Mouse (Mus musculus): Measurements from ENCODE around the gene Yif1a. TPM values are rescaled to one million over a fixed set of nuclear protein-coding genes. Genes with fewer than 3 reads are reported as not detected.
"Not testable (repeated sequence)": the region's sequence is repeated elsewhere in the genome, so short reads cannot be mapped to it uniquely, and the experiment has no call there.

The Yif1a gene
- polyA plus RNA-seq, 1 experiment from 2014 or later, result 64.0 TPM

GRCm38 (mm10) chr19:5073518-5073917 lies 14.8 kb upstream of the Yif1a start:
- no peak overlapping the region for H3K27ac ChIP-seq (replicated peaks)
- H3K9me3 ChIP-seq, result no peaks in the 10 kb centered on the region
- peaks cover 28% of the 10 kb centered on the region for H3K4me1 ChIP-seq (replicated peaks)
- H3K4me2 ChIP-seq, result no peak overlapping the region
- WGBS, result 49% methylated on average over 5 of the region's 5 CpGs
- no peaks in the 10 kb centered on the region for H3K36me3 ChIP-seq
- H3K27me3 ChIP-seq, result peaks cover 13% of the 10 kb centered on the region
- ATAC-seq (ENCODE audit: low FRiP score, low read depth), result no peak
- no peak overlapping the region for H3K9ac ChIP-seq
- H3K4me3 ChIP-seq, result no peak overlapping the region

GRCm38 (mm10) chr19:5079279-5079678 lies 9.1 kb upstream of the Yif1a start:
- H3K4me2 ChIP-seq, result no peak overlapping the region
- peaks cover 48% of the 10 kb centered on the region for H3K27me3 ChIP-seq
- H3K4me3 ChIP-seq, result no peak overlapping the region
- peaks cover 8% of the 10 kb centered on the region; the same call in 1 of the 2 replicates for H3K4me1 ChIP-seq (replicated peaks)
- no peaks in the 10 kb centered on the region for H3K9me3 ChIP-seq
- H3K36me3 ChIP-seq, result peaks cover 7% of the 10 kb centered on the region; the same call in 1 of the 2 replicates
- no peak overlapping the region for H3K9ac ChIP-seq
- H3K27ac ChIP-seq (replicated peaks), result no peak overlapping the region
- ATAC-seq (ENCODE audit: low FRiP score, low read depth), result no peak
- WGBS, result 91% methylated on average over 1 of the region's 1 CpGs

GRCm38 (mm10) chr19:5082005-5082404 lies 6.3 kb upstream of the Yif1a start:
- Histone ChIP-seq H3K27me3 (peaks cover 55% of the 10 kb centered on the region), H3K9me3 (no peaks in the 10 kb centered on the region), H3K36me3 (peaks cover 7% of the 10 kb centered on the region; the same call in 1 of the 2 replicates), H3K9ac (no peak overlapping the region), H3K4me2 (no peak overlapping the region), H3K4me3 (no peak overlapping the region), H3K27ac (replicated peaks) (no peak overlapping the region), H3K4me1 (replicated peaks) (peaks cover 14% of the 10 kb centered on the region)
- WGBS, result 61% methylated on average over 18 of the region's 18 CpGs
- ATAC-seq (ENCODE audit: low FRiP score, low read depth), result no peak

DNA sequence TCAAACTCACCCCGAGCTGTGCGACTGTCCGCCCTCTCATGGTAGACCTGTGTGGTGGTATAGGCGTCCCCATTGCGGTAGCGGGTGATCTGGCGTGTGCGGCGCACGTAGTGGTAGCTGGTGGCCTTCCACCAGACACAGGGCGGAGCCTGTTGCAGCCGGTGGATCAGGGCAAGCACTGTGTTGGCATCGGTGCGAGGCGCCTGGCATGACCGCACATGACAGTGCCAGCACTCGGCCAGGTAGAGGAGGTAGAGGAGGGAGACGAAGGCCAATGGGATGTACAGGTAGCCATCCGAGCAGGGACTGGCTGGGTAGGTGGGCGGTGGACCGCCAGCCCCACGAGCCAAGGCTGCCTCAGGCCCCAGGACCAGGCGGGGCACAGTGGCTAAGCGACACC lies 5.7 kb upstream of the Yif1a start:
- Histone ChIP-seq H3K9me3 (no peaks in the 10 kb centered on the region), H3K27ac (replicated peaks) (no peak overlapping the region), H3K4me2 (no peak overlapping the region), H3K36me3 (peaks cover 7% of the 10 kb centered on the region; the same call in 1 of the 2 replicates), H3K9ac (no peak overlapping the region), H3K4me3 (no peak overlapping the region), H3K27me3 (peaks cover 55% of the 10 kb centered on the region), H3K4me1 (replicated peaks) (peaks cover 20% of the 10 kb centered on the region)
- 72% methylated on average over 24 of the region's 24 CpGs for WGBS
- no peak for ATAC-seq (ENCODE audit: low FRiP score, low read depth)

DNA sequence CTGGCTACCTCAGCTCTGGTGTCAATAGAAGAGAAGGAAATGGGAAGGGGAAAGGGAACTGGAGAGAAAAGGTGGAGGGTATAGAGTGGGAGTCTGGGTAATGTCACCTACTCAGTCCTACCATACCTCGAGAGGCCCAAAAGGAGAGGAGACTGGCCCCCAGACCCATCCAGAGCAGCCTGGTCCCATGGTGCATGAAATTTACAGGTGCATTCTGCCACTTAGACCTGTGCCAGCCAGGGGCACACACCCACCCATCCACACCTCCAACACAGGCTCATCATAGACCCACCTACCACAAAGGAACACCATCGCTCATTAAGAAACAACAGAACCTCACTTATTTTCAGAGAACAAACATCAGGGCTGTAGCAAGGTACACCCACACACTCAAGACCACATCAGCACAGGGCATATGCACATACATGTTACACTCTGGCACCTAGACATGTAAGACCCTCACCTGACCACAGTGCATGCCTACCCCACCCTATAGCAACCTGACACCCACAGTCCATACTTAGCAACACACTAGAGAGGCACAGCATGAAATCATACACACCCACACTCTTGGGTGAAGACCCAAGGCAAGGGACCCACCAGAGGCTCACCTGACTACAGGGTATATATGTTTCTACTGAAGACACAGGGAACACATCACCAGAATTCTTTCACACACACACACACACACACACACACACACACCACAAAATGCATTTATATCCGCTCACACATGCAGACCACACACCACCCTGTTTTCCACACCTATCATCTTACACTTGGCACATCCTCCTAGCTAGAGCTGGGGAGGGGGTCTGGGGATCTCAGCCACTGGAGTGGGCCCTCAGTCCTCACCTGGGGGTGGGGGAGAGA lies 4.1 kb upstream of the Yif1a start:
- Histone ChIP-seq H3K9ac (peak overlapping the region; percentile 88), H3K27ac (replicated peaks) (peak overlapping the region; percentile 10; the same call in 1 of the 2 replicates)
- WGBS, result 60% methylated on average over 3 of the region's 3 CpGs

GRCm38 (mm10) chr19:5084834-5085144 lies 3.5 kb upstream of the Yif1a start:
- Histone ChIP-seq H3K4me3 (peak overlapping the region; percentile 70), H3K27me3 (peaks cover 52% of the 10 kb centered on the region), H3K9me3 (no peaks in the 10 kb centered on the region), H3K9ac (peak overlapping the region; percentile 88), H3K36me3 (peaks cover 7% of the 10 kb centered on the region; the same call in 1 of the 2 replicates), H3K27ac (replicated peaks) (0 out of 2 replicates have a peak overlapping the region, but pooled peaks have one; percentile 10), H3K4me2 (peak overlapping the region; percentile 75), H3K4me1 (replicated peaks) (peaks cover 34% of the 10 kb centered on the region)
- 5% methylated on average over 15 of the region's 15 CpGs for WGBS
- ATAC-seq (ENCODE audit: low FRiP score, low read depth), result no peak

More for the DNA sequence above, 4.1 kb upstream of the Yif1a start:
- Histone ChIP-seq H3K27me3 (peaks cover 52% of the 10 kb centered on the region), H3K36me3 (peaks cover 7% of the 10 kb centered on the region; the same call in 1 of the 2 replicates), H3K4me1 (replicated peaks) (peaks cover 28% of the 10 kb centered on the region), H3K4me2 (peak overlapping the region; percentile 75), H3K4me3 (peak overlapping the region; percentile 70), H3K9me3 (no peaks in the 10 kb centered on the region)
- no peak for ATAC-seq (ENCODE audit: low FRiP score, low read depth)

GRCm38 (mm10) chr19:5085145-5085863 lies 3.0 kb upstream of the Yif1a start, which contains the start of gene Tmem151a:
Gene Tmem151a (minus strand): TSS chr19:5085531.
- Histone ChIP-seq H3K9me3 (no peaks in the 10 kb centered on the region), H3K36me3 (peaks cover 9% of the 10 kb centered on the region), H3K27ac (replicated peaks) (peak within 1 kb of the TSS; percentile 60), H3K4me2 (peak within 1 kb of the TSS; percentile 75), H3K4me3 (peak within 1 kb of the TSS; percentile 70), H3K9ac (peak within 1 kb of the TSS; percentile 88), H3K27me3 (peaks cover 50% of the 10 kb centered on the region), H3K4me1 (replicated peaks) (peaks cover 34% of the 10 kb centered on the region)
- WGBS, result under 1% methylated on average over 69 of the region's 69 CpGs
- ATAC-seq (ENCODE audit: low FRiP score, low read depth), result no peak

DNA sequence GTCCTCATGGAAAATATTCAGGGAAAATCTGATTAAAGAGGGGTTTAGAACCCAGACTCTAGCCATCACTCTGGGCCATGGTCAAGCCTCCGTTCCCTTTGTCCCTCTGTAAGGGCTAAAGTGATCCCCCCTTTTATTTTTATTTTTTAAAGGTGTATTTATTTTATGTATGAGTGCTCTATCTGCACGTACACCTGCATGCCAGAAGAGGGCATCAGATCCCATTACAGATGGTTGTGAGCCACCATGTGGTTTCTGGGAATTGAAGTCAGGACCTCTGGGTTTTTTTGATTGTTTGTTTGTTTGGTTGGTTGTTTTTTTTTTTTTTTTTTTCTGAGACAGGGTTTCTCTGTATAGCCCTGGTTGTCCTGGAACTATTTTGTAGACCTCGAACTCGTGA lies 1.8 kb upstream of the Yif1a start:
- H3K4me1 ChIP-seq (replicated peaks), result peaks cover 34% of the 10 kb centered on the region
- peaks cover 12% of the 10 kb centered on the region for H3K36me3 ChIP-seq
- H3K4me2 ChIP-seq; H3K27ac ChIP-seq (replicated peaks); H3K9me3 ChIP-seq; H3K9ac ChIP-seq; H3K4me3 ChIP-seq; ATAC-seq (ENCODE audit: low FRiP score, low read depth): not testable (repeated sequence)
- WGBS, result 57% methylated on average over 4 of the region's 4 CpGs
- peaks cover 38% of the 10 kb centered on the region for H3K27me3 ChIP-seq

- H3K4me3 ChIP-seq, result peak overlapping the region; percentile 87
- peaks cover 11% of the 10 kb centered on the region for H3K27me3 ChIP-seq
- no peak for ATAC-seq (ENCODE audit: low FRiP score, low read depth)
- WGBS, result 92% methylated on average over 4 of the region's 4 CpGs
- peaks cover 30% of the 10 kb centered on the region for H3K36me3 ChIP-seq
- no peaks in the 10 kb centered on the region for H3K9me3 ChIP-seq
- peaks cover 40% of the 10 kb centered on the region for H3K4me1 ChIP-seq (replicated peaks)
- peak overlapping the region; percentile 87 for H3K9ac ChIP-seq
- H3K4me2 ChIP-seq, result peak overlapping the region; percentile 89
- no peak overlapping the region for H3K27ac ChIP-seq (replicated peaks)
Measured at GRCm38 (mm10) chr19:5089324-5089723, 986 bp downstream of the Yif1a start.

DNA sequence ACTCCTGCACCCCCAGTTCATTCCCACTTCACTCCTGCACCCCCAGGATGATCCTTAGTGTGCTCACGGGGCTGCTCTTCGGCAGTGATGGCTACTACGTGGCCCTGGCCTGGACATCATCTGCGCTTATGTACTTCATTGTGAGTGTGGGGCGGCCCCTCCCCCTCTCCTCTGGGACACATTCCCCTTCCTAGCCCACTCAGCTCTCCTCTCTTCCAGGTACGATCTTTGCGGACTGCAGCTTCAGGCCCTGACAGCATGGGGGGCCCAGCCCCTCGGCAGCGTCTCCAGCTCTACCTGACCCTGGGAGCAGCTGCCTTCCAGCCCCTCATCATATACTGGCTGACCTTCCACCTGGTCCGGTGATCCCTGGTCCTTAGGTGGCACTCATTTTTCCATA lies 3.7 kb downstream of the Yif1a start:
- peaks cover 61% of the 10 kb centered on the region for H3K4me1 ChIP-seq (replicated peaks)
- no peak overlapping the region for H3K9ac ChIP-seq
- WGBS, result 83% methylated on average over 10 of the region's 10 CpGs

GRCm38 (mm10) chr19:5093481-5094242 lies 5.3 kb downstream of the Yif1a start:
- Histone ChIP-seq H3K4me1 (replicated peaks) (peaks cover 60% of the 10 kb centered on the region), H3K4me3 (peak overlapping the region; percentile 91; the same call in 1 of the 2 replicates), H3K27me3 (no peaks in the 10 kb centered on the region), H3K27ac (replicated peaks) (peak overlapping the region; percentile 97), H3K9ac (peak overlapping the region; percentile 45; the same call in 1 of the 2 replicates), H3K36me3 (peaks cover 30% of the 10 kb centered on the region), H3K9me3 (no peaks in the 10 kb centered on the region), H3K4me2 (peak overlapping the region; percentile 87)
- ATAC-seq (ENCODE audit: low FRiP score, low read depth), result no peak
- WGBS, result 70% methylated on average over 12 of the region's 12 CpGs

More for the DNA sequence above, 3.7 kb downstream of the Yif1a start:
- ATAC-seq (ENCODE audit: low FRiP score, low read depth), result no peak
- no peak overlapping the region for H3K27ac ChIP-seq (replicated peaks)
- H3K36me3 ChIP-seq, result peaks cover 30% of the 10 kb centered on the region
- H3K4me2 ChIP-seq, result no peak overlapping the region
- H3K4me3 ChIP-seq, result no peak overlapping the region
- no peaks in the 10 kb centered on the region for H3K9me3 ChIP-seq
- no peaks in the 10 kb centered on the region for H3K27me3 ChIP-seq
